Mouse (Mus musculus) heart, embryonic 11.5 days (tissue): ENCODE measurements at regions not wholly inside any gene's neighbourhood (a gene's known extent, or its start where the extent isn't known, plus 50 kb on each side); places are given as distances from the start of the nearest gene placed in this dataset.
"Not testable (repeated sequence)": the region's sequence is repeated elsewhere in the genome, so short reads cannot be mapped to it uniquely, and the experiment has no call there.

Experiments
- ATAC-seq: fragments of 200-750 bp; cut with Nextera tagmentation; replicated peaks from 2 replicates; pipeline ENCODE4 v1.8.0; 2017; ENCODE audit warnings: moderate library complexity; ENCODE audit not compliant: insufficient number of reproducible peaks, low FRiP score, low TSS enrichment
- H3K27ac ChIP-seq: fragments of 300-500 bp; sonication (generic); 2 replicates; pipeline ENCODE4 v1.5.1; 2014; ENCODE audit warnings: mild to moderate bottlenecking, low read depth, low read length
- H3K27me3 ChIP-seq: fragments of 300-500 bp; sonication (generic); 2 replicates; pipeline ENCODE4 v1.6.1; 2014; ENCODE audit warnings: mild to moderate bottlenecking, low read length, mixed read lengths; ENCODE audit not compliant: control insufficient read depth, insufficient read depth
- H3K36me3 ChIP-seq: fragments of 300-500 bp; sonication (generic); 2 replicates; pipeline ENCODE4 v1.6.1; 2014; ENCODE audit warnings: mild to moderate bottlenecking, low read length, moderate library complexity, mixed read lengths; ENCODE audit not compliant: control insufficient read depth, insufficient read depth
- H3K4me1 ChIP-seq: fragments of 300-500 bp; sonication (generic); 2 replicates; pipeline ENCODE4 v1.6.1; 2014; ENCODE audit warnings: low read length; ENCODE audit not compliant: control insufficient read depth, insufficient read depth
- H3K4me2 ChIP-seq: fragments of 300-500 bp; sonication (generic); 2 replicates; pipeline ENCODE4 v1.6.1; 2014; ENCODE audit warnings: mild to moderate bottlenecking, moderate library complexity
- H3K4me3 ChIP-seq: fragments of 300-500 bp; sonication (generic); 2 replicates; pipeline ENCODE4 v1.5.1; 2014; ENCODE audit warnings: low read depth, low read length
- H3K9ac ChIP-seq: fragments of 300-500 bp; sonication (generic); 2 replicates; pipeline ENCODE4 v1.6.1; 2014; ENCODE audit warnings: mild to moderate bottlenecking, low read depth, low read length, moderate library complexity
- H3K9me3 ChIP-seq: fragments of 300-500 bp; sonication (generic); replicated peaks from 2 replicates; pipeline ENCODE4 v1.6.1; 2016; ENCODE audit warnings: low read length; ENCODE audit not compliant: control insufficient read depth
- WGBS: fragments of 180-500 bp; shearing (Covaris S2); extraction: QIAGEN DNeasy Blood & Tissue Kit; methylation state at CpG from one replicate; pipeline ENCODE4 v1.1.7; 2014; ENCODE audit not compliant: insufficient replicate concordance; 5-methylcytosine and 5-hydroxymethylcytosine counted together

GRCm38 (mm10) chr3:54580339-54580738, 112.3 kb upstream of the Supt20 start:
- WGBS: 89% methylated on average over 6 of the region's 6 CpGs
- Histone ChIP-seq H3K27ac (no peak overlapping the region), H3K9me3 (no peaks in the 10 kb centered on the region; the same call in 1 of the 2 replicates), H3K4me1 (no peaks in the 10 kb centered on the region), H3K4me3 (no peak overlapping the region), H3K27me3 (no peaks in the 10 kb centered on the region), H3K9ac (no peak overlapping the region), H3K4me2 (no peak overlapping the region), H3K36me3 (no peaks in the 10 kb centered on the region)
- ATAC-seq: no peak

GRCm38 (mm10) chr3:54585781-54586180, 106.8 kb upstream of the Supt20 start:
- 79% methylated on average over 9 of the region's 10 CpGs for WGBS
- H3K27ac ChIP-seq: not testable (repeated sequence)

GRCm38 (mm10) chr3:54587127-54587995, 105.2 kb upstream of the Supt20 start:
- Histone ChIP-seq H3K4me3 (no peak overlapping the region), H3K27me3 (no peaks in the 10 kb centered on the region)
- 80% methylated on average over 21 of the region's 21 CpGs for WGBS

More at GRCm38 (mm10) chr3:54585781-54586180, 106.8 kb upstream of the Supt20 start:
- not testable (repeated sequence) for H3K9me3 ChIP-seq, H3K9ac ChIP-seq, ATAC-seq, H3K4me3 ChIP-seq, H3K4me1 ChIP-seq, H3K36me3 ChIP-seq, H3K27me3 ChIP-seq, H3K4me2 ChIP-seq

GRCm38 (mm10) chr3:54588198-54588597, 104.4 kb upstream of the Supt20 start:
- Histone ChIP-seq H3K4me1 (no peaks in the 10 kb centered on the region; the same call in 1 of the 2 replicates), H3K9ac (no peak overlapping the region), H3K4me3 (no peak overlapping the region), H3K27ac (no peak overlapping the region), H3K4me2 (no peak overlapping the region), H3K36me3 (no peaks in the 10 kb centered on the region), H3K27me3 (no peaks in the 10 kb centered on the region), H3K9me3 (no peaks in the 10 kb centered on the region)
- WGBS: 74% methylated on average over 5 of the region's 5 CpGs
- ATAC-seq: no peak

More at GRCm38 (mm10) chr3:54587127-54587995, 105.2 kb upstream of the Supt20 start:
- Histone ChIP-seq H3K9ac (no peak overlapping the region), H3K9me3 (no peaks in the 10 kb centered on the region), H3K4me2 (no peak overlapping the region), H3K4me1 (no peaks in the 10 kb centered on the region; the same call in 1 of the 2 replicates), H3K36me3 (no peaks in the 10 kb centered on the region), H3K27ac (no peak overlapping the region)
- ATAC-seq: no peak

- H3K36me3 ChIP-seq: no peaks in the 10 kb centered on the region
- H3K4me3 ChIP-seq: no peak overlapping the region
- H3K27me3 ChIP-seq: no peaks in the 10 kb centered on the region
- no peak overlapping the region for H3K27ac ChIP-seq
- no peaks in the 10 kb centered on the region; the same call in 1 of the 2 replicates for H3K4me1 ChIP-seq
- WGBS: 69% methylated on average over 9 of the region's 9 CpGs
- no peak overlapping the region for H3K4me2 ChIP-seq
- H3K9ac ChIP-seq: no peak overlapping the region
- H3K9me3 ChIP-seq: no peaks in the 10 kb centered on the region
- ATAC-seq: no peak
These were observed 102.6 kb upstream of the Supt20 start for GRCm38 (mm10) chr3:54589976-54590375.

- no peak overlapping the region for H3K27ac ChIP-seq
- no peak overlapping the region for H3K4me2 ChIP-seq
- no peaks in the 10 kb centered on the region; the same call in 1 of the 2 replicates for H3K4me1 ChIP-seq
- no peaks in the 10 kb centered on the region for H3K27me3 ChIP-seq
- H3K36me3 ChIP-seq: no peaks in the 10 kb centered on the region
- ATAC-seq: no peak
- H3K9ac ChIP-seq: no peak overlapping the region
- 57% methylated on average over 3 of the region's 3 CpGs for WGBS
- no peak overlapping the region for H3K4me3 ChIP-seq
- no peaks in the 10 kb centered on the region for H3K9me3 ChIP-seq
These were observed 101.4 kb upstream of the Supt20 start for GRCm38 (mm10) chr3:54591160-54591559.

GRCm38 (mm10) chr3:54592064-54592463, 100.5 kb upstream of the Supt20 start:
- H3K9me3 ChIP-seq: no peaks in the 10 kb centered on the region
- ATAC-seq: no peak
- no peak overlapping the region for H3K27ac ChIP-seq
- H3K4me2 ChIP-seq: no peak overlapping the region
- no peaks in the 10 kb centered on the region for H3K36me3 ChIP-seq
- H3K27me3 ChIP-seq: no peaks in the 10 kb centered on the region
- H3K4me3 ChIP-seq: no peak overlapping the region
- H3K4me1 ChIP-seq: no peaks in the 10 kb centered on the region; the same call in 1 of the 2 replicates
- 32% methylated on average over 2 of the region's 2 CpGs for WGBS
- H3K9ac ChIP-seq: no peak overlapping the region

- WGBS: 59% methylated on average over 14 of the region's 14 CpGs
- H3K4me2 ChIP-seq: no peak overlapping the region
These were observed 99.8 kb upstream of the Supt20 start for GRCm38 (mm10) chr3:54592655-54593428.

More at GRCm38 (mm10) chr3:54592655-54593428, 99.8 kb upstream of the Supt20 start:
- Histone ChIP-seq H3K27ac (no peak overlapping the region), H3K9me3 (no peaks in the 10 kb centered on the region), H3K27me3 (no peaks in the 10 kb centered on the region), H3K36me3 (no peaks in the 10 kb centered on the region), H3K4me1 (no peaks in the 10 kb centered on the region; the same call in 1 of the 2 replicates), H3K4me3 (no peak overlapping the region), H3K9ac (no peak overlapping the region)
- no peak for ATAC-seq
